Mouse (Mus musculus) layer of hippocampus, postnatal 10 days (tissue): ENCODE results near the gene Olfr566. TPM values are rescaled to one million over a fixed set of nuclear protein-coding genes. Genes with fewer than 3 reads are reported as not detected.

ENCODE experiments used
- DNase-seq, 2 experiments: peaks; one replicate each; pipeline ENCODE4 v3.0.0; 2021; ENCODE audit warnings: low spot score in 2 of 2
- long read RNA-seq: library from polyadenylated mRNA; stranded (forward); transcript quantifications from one replicate; pipeline ENCODE4 v2.0.0, GENCODE M21; 2023
- total RNA-seq, 2 experiments: library from RNA; stranded (reverse); gene quantifications; 2 replicates each; pipeline ENCODE4 v1.2.3; 2021

The Olfr566 gene
- total RNA-seq = not detected
- long read RNA-seq = 0 reads

GRCm38 (mm10) chr7:102858665-102859064 is at the start of gene Olfr566:
Olfr566 (minus strand) TSS chr7:102858765.
- no peak for DNase-seq

GRCm38 (mm10) chr7:102890782-102891181 is 32.2 kb upstream of the Olfr566 start, which contains the start of gene Olfr569:
Olfr569 (minus strand) TSS chr7:102890882.
- DNase-seq = no peak

- DNase-seq = no peak
Observed at GRCm38 (mm10) chr7:102876822-102877221, 18.3 kb upstream of the Olfr566 start, which contains the start of gene Olfr568. Olfr568 (plus strand) TSS chr7:102877122.

GRCm38 (mm10) chr7:102855807-102856206 is 2.8 kb downstream of the Olfr566 start:
- no peak for DNase-seq

Other genes with a start within 250 kb of the Olfr566 start
- not detected for gene Olfr553, start 240.5 kb downstream of the Olfr566 start, total RNA-seq
- gene Olfr554, start 220.3 kb downstream of the Olfr566 start, total RNA-seq = not detected
- gene Olfr555, start 199.9 kb downstream of the Olfr566 start, total RNA-seq = not detected
- gene Olfr556, start 193.9 kb downstream of the Olfr566 start, total RNA-seq = not detected
- gene Trim68, start 171.4 kb downstream of the Olfr566 start, total RNA-seq = 1 to 10 TPM; 6.2 to 7.5 TPM
- not detected for gene Olfr557, start 162.9 kb downstream of the Olfr566 start, total RNA-seq
- under 1 TPM; 0.34 to 0.49 TPM for gene Olfr558, start 156.6 kb downstream of the Olfr566 start, total RNA-seq
- gene Olfr33, start 139.7 kb downstream of the Olfr566 start, total RNA-seq = not detected
- gene Olfr559, start 131.3 kb downstream of the Olfr566 start, total RNA-seq = not detected
- gene Olfr560, start 99.4 kb downstream of the Olfr566 start, total RNA-seq = not detected
- under 1 TPM; 0.23 to 0.76 TPM for gene Olfr78, start 99.3 kb downstream of the Olfr566 start, total RNA-seq
- gene Olfr561, start 87.5 kb downstream of the Olfr566 start, total RNA-seq = not detected
- gene Olfr564, start 55.3 kb downstream of the Olfr566 start, total RNA-seq = not detected
- gene Olfr568, start 18.4 kb upstream of the Olfr566 start, total RNA-seq = not detected
- not detected for gene Olfr569, start 32.1 kb upstream of the Olfr566 start, total RNA-seq
- gene Olfr570, start 35.8 kb upstream of the Olfr566 start, total RNA-seq = not detected
- gene Olfr571, start 58.8 kb upstream of the Olfr566 start, total RNA-seq = not detected
- gene Olfr572, start 65.6 kb upstream of the Olfr566 start, total RNA-seq = not detected
- gene Olfr573-ps1, start 83.8 kb upstream of the Olfr566 start, total RNA-seq = not detected
- not detected for gene Olfr574, start 89.7 kb upstream of the Olfr566 start, total RNA-seq
- not detected for gene Olfr575, start 100.0 kb upstream of the Olfr566 start, total RNA-seq
- not detected for gene Olfr576, start 103.9 kb upstream of the Olfr566 start, total RNA-seq
- not detected for gene Olfr577, start 117.2 kb upstream of the Olfr566 start, total RNA-seq
- gene Olfr578, start 130.6 kb upstream of the Olfr566 start, total RNA-seq = not detected
- gene Olfr582, start 179.3 kb upstream of the Olfr566 start, total RNA-seq = not detected
- gene Olfr583, start 192.5 kb upstream of the Olfr566 start, total RNA-seq = not detected
- gene Olfr584, start 223.1 kb upstream of the Olfr566 start, total RNA-seq = not detected
- not detected for gene Olfr585, start 239.0 kb upstream of the Olfr566 start, total RNA-seq